Mouse (Mus musculus) mouse trophoblast stem cell (cell line): Measurements from ENCODE around the gene Fdxr.

Source experiments
- in situ Hi-C, 2 experiments: fragments of 300-500 bp; cut with MseI, MboI; formaldehyde crosslinking; loops; 2 replicates in 1 of 2; 3 replicates in 1 of 2; pipeline ENCODE4 v1.15.1; 2025

Gene Fdxr

GRCm38 (mm10) chr11:115290314-115290713 lies 13.5 kb upstream of the Fdxr start:
- in situ Hi-C loops: no loop called here

GRCm38 (mm10) chr11:115289885-115290284 lies 13.0 kb upstream of the Fdxr start:
- in situ Hi-C loops: no loop called here

- in situ Hi-C loops: no loop called here
Measured at GRCm38 (mm10) chr11:115288305-115288704, 11.5 kb upstream of the Fdxr start.

GRCm38 (mm10) chr11:115287386-115287785 lies 10.5 kb upstream of the Fdxr start:
- in situ Hi-C loops: no loop called here

GRCm38 (mm10) chr11:115286201-115286993 lies 9.5 kb upstream of the Fdxr start:
- in situ Hi-C loops: no loop called here

GRCm38 (mm10) chr11:115285282-115285681 lies 8.4 kb upstream of the Fdxr start:
- in situ Hi-C loops: no loop called here

- in situ Hi-C loops: no loop called here
Measured at GRCm38 (mm10) chr11:115283891-115284620, 7.2 kb upstream of the Fdxr start.

GRCm38 (mm10) chr11:115283486-115283765 lies 6.6 kb upstream of the Fdxr start:
- in situ Hi-C loops: no loop called here

- in situ Hi-C loops: no loop called here
Measured at GRCm38 (mm10) chr11:115282723-115283485, 6.1 kb upstream of the Fdxr start.

- in situ Hi-C loops: no loop called here
Measured at GRCm38 (mm10) chr11:115282295-115282694, 5.4 kb upstream of the Fdxr start.

GRCm38 (mm10) chr11:115279726-115280125 lies 2.9 kb upstream of the Fdxr start:
- in situ Hi-C loops: no loop called here

- in situ Hi-C loops: no loop called here
Measured at GRCm38 (mm10) chr11:115278176-115278575, 1.3 kb upstream of the Fdxr start.

GRCm38 (mm10) chr11:115277604-115277975 lies 740 bp upstream of the Fdxr start:
- in situ Hi-C loops: no loop called here

GRCm38 (mm10) chr11:115275954-115276353 lies 896 bp downstream of the Fdxr start:
- in situ Hi-C loops: no loop called here

- in situ Hi-C loops: no loop called here
Measured at GRCm38 (mm10) chr11:115275509-115275908, 1.3 kb downstream of the Fdxr start.

GRCm38 (mm10) chr11:115274771-115275170 lies 2.1 kb downstream of the Fdxr start:
- in situ Hi-C loops: no loop called here

- in situ Hi-C loops: no loop called here
Measured at GRCm38 (mm10) chr11:115274178-115274577, 2.7 kb downstream of the Fdxr start.

GRCm38 (mm10) chr11:115273735-115274134 lies 3.1 kb downstream of the Fdxr start:
- in situ Hi-C loops: no loop called here

GRCm38 (mm10) chr11:115272894-115273498 lies 3.9 kb downstream of the Fdxr start:
- in situ Hi-C loops: no loop called here

GRCm38 (mm10) chr11:115271481-115271880 lies 5.4 kb downstream of the Fdxr start:
- in situ Hi-C loops: no loop called here

GRCm38 (mm10) chr11:115271052-115271451 lies 5.8 kb downstream of the Fdxr start:
- in situ Hi-C loops: no loop called here
